Mouse (Mus musculus) neural tube, embryonic 11.5 days (tissue): ENCODE measurements around the gene Akap7. TPM values are rescaled to one million over a fixed set of nuclear protein-coding genes. Genes with fewer than 3 reads are reported as not detected.

Experiments
- ATAC-seq: fragments of 200-750 bp; cut with Nextera tagmentation; 2 replicates; pipeline ENCODE4 v1.8.0; 2017; ENCODE audit warnings: moderate number of reproducible peaks, mild to moderate bottlenecking, moderate TSS enrichment, moderate library complexity; ENCODE audit not compliant: insufficient read depth, low FRiP score, low TSS enrichment
- DNase-seq: peaks from one replicate; pipeline ENCODE4 v3.0.0-alpha.2; 2015; ENCODE audit warnings: low spot score
- H3K27ac ChIP-seq: fragments of 300-500 bp; sonication (generic); 2 replicates; pipeline ENCODE4 v1.5.1; 2014; ENCODE audit warnings: low read depth, mild to moderate bottlenecking, low read length
- H3K27me3 ChIP-seq: fragments of 300-500 bp; sonication (generic); 2 replicates; pipeline ENCODE4 v1.6.1; 2014; ENCODE audit warnings: mild to moderate bottlenecking, low read length, mixed read lengths; ENCODE audit not compliant: control insufficient read depth, insufficient read depth
- H3K36me3 ChIP-seq: fragments of 300-500 bp; sonication (generic); 2 replicates; pipeline ENCODE4 v1.6.1; 2014; ENCODE audit warnings: mild to moderate bottlenecking, low read length, moderate library complexity, mixed read lengths; ENCODE audit not compliant: control insufficient read depth, insufficient read depth
- H3K4me1 ChIP-seq: fragments of 300-500 bp; sonication (generic); 2 replicates; pipeline ENCODE4 v1.6.1; 2014; ENCODE audit warnings: low read length, mixed read lengths; ENCODE audit not compliant: control insufficient read depth, insufficient read depth
- H3K4me2 ChIP-seq: fragments of 300-500 bp; sonication (generic); 2 replicates; pipeline ENCODE4 v1.6.1; 2014; ENCODE audit warnings: low read depth, mild to moderate bottlenecking, moderate library complexity
- H3K4me3 ChIP-seq: fragments of 300-500 bp; sonication (generic); 2 replicates; pipeline ENCODE4 v1.5.1; 2014; ENCODE audit warnings: low read depth, low read length
- H3K9ac ChIP-seq: fragments of 300-500 bp; sonication (generic); 2 replicates; pipeline ENCODE4 v1.6.1; 2014; ENCODE audit warnings: mild to moderate bottlenecking, low read length
- H3K9me3 ChIP-seq: fragments of 300-500 bp; sonication (generic); 2 replicates; pipeline ENCODE4 v1.6.1; 2016; ENCODE audit warnings: low read length; ENCODE audit not compliant: control insufficient read depth
- WGBS: fragments of 180-500 bp; shearing (Covaris S2); extraction: QIAGEN DNeasy Blood & Tissue Kit; methylation state at CpG from one replicate; pipeline ENCODE4 v1.1.7; 2014; 5-methylcytosine and 5-hydroxymethylcytosine counted together
- polyA plus RNA-seq: library from polyadenylated mRNA; unstranded; fragments of >200 nt; fragmentation: Nextera tagmentation; extraction: Ambion mirVana; gene quantifications from 2 replicates; pipeline ENCODE4 v1.2.1, GENCODE M21; 2014

The Akap7 gene
- polyA plus RNA-seq, 1 experiment from 2014 or later = 24.0 TPM

DNA sequence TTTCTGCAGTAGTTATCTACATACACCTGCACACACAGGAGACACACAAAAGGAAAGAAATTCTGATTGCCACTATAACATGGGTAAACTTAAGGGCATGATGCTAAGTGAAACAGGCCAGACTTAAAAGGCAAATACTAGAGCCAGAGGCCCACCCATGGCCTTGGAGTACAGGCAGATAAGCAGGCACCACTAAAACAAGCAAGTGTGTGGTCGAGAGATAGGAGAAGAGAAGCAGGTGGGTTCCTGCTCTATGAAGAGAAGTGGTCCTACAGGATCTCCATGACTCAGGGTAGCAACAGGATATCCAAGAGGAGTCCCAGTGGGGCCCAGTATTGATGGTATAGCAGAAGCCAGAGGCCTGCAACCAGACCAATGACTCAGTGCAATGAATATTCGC is 54.2 kb downstream of the Akap7 start:
- Histone ChIP-seq H3K27me3 (no peaks in the 10 kb centered on the region), H3K27ac (no peak overlapping the region), H3K4me2 (no peak overlapping the region), H3K9ac (no peak overlapping the region), H3K4me1 (no peaks in the 10 kb centered on the region), H3K9me3 (no peaks in the 10 kb centered on the region), H3K4me3 (no peak overlapping the region), H3K36me3 (no peaks in the 10 kb centered on the region)
- WGBS = 86% methylated on average over 2 of the region's 2 CpGs
- DNase-seq (no peak), ATAC-seq (no peak)

DNA sequence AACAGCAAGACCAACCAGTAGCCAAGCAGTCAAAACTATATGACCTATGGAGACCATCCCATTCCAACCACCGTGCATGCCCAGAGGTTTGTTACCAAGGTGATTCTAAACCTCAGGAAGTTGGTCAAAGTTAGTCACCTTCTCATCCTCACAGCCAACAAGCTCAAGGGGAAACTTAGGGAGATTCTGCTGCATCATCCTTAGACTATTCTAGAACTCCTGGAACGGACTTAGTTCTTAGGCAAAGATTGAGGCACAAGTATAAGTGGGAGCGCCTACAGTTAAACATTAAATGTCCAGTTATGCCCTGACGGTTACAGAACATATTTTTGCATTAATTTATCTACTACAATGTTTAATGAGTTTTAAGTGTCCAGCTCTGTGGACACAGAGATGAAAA is 54.7 kb downstream of the Akap7 start:
- Histone ChIP-seq H3K4me1 (no peaks in the 10 kb centered on the region), H3K36me3 (no peaks in the 10 kb centered on the region), H3K9ac (no peak overlapping the region), H3K27me3 (no peaks in the 10 kb centered on the region), H3K4me2 (no peak overlapping the region), H3K4me3 (no peak overlapping the region), H3K9me3 (no peaks in the 10 kb centered on the region), H3K27ac (no peak overlapping the region)
- ATAC-seq (no peak), DNase-seq (no peak)
- 91% methylated on average over 4 of the region's 4 CpGs for WGBS

DNA sequence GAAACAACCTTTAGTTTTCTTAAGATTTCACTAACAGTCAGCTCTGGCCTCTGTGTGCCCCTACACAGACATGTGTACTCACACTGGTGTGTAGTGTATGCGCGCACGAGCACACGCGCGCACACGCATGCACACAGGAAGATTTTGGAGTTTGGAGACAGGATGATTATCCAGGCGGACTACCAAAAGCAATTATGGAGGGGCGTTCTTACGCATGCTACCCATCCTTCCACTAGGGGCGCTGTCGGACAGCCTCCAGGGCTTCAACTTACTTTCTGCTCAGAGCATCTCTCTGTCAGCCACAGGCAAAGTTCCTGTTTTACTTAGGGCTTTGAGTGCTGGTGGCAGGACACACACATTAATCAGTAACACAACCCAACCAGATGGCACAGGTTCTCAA is 57.6 kb downstream of the Akap7 start:
- Histone ChIP-seq H3K36me3 (no peaks in the 10 kb centered on the region), H3K9me3 (no peaks in the 10 kb centered on the region), H3K4me2 (no peak overlapping the region), H3K27me3 (no peaks in the 10 kb centered on the region), H3K9ac (no peak overlapping the region), H3K4me3 (no peak overlapping the region), H3K4me1 (no peaks in the 10 kb centered on the region), H3K27ac (no peak overlapping the region)
- WGBS = 42% methylated on average over 12 of the region's 12 CpGs
- no peak for ATAC-seq
- DNase-seq = peak; percentile 72

DNA sequence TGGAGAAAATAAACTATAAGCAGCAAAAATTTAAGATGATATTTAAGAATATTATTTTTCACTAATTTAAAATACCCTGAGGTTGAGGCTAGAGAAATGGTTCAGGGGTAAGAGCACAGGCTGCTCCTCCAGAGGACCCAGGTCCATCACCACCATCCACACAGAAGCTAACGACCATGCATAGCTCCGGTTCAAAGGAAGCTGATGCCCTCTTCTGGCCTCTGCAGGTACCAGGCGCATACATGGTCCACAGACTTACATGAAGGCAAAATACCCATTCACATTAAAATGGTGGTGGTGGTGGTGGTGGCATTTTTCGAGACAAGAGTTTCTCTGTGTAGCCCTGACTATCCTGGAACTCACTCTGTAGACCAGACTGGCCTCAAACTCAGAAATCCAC is 61.5 kb downstream of the Akap7 start:
- WGBS = 56% methylated on average over 4 of the region's 4 CpGs
- Histone ChIP-seq H3K27ac (no peak overlapping the region), H3K27me3 (no peaks in the 10 kb centered on the region), H3K4me1 (no peaks in the 10 kb centered on the region), H3K4me3 (no peak overlapping the region), H3K9me3 (no peaks in the 10 kb centered on the region), H3K4me2 (no peak overlapping the region), H3K9ac (no peak overlapping the region), H3K36me3 (no peaks in the 10 kb centered on the region)
- DNase-seq (no peak), ATAC-seq (peak; percentile 75; the same call in 1 of the 2 replicates)

DNA sequence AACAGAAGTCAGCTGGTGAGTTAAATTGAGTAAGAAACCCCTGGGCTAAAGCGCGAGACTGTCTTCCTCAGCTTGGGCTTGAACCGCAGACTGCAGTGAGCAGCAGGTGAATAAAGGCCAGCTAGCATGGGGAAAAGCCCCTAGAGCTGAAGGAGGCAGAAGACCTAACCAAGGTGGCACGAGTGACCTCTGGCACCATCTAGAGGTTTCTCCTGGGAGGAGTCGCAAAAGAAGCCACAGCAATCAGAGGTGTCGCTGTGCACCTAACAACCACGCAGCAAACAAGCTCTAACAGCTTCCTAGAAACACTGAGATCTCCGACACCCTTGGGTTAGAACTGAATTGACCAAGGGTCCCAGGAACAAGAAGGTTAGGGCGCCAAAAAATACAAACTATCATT is 68.5 kb downstream of the Akap7 start:
- Histone ChIP-seq H3K4me1 (no peaks in the 10 kb centered on the region), H3K9me3 (no peaks in the 10 kb centered on the region), H3K4me3 (no peak overlapping the region), H3K27me3 (no peaks in the 10 kb centered on the region), H3K9ac (no peak overlapping the region), H3K27ac (no peak overlapping the region), H3K4me2 (no peak overlapping the region), H3K36me3 (no peaks in the 10 kb centered on the region)
- ATAC-seq (peak; percentile 45; the same call in 1 of the 2 replicates), DNase-seq (peak; percentile 50)
- WGBS = 29% methylated on average over 9 of the region's 9 CpGs

DNA sequence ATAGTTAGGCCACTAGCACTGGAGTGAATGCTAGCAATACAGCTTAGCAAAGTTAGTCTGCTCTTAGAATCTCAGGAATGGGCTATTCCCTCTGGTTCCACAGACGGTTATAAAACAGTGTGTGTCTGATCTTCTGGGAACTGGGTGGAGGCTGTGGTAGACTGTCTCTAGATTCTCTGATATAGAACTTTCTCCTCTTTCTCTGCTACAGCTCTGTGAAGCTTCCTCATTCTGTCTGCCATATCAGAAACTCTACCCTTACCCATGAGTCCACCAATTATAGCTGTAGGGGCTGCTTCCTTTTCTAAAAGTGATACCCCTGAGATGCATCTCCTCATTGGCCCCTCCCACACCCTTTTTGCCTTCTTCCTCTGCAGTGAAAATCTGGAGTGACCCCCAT is 73.6 kb downstream of the Akap7 start:
- Histone ChIP-seq H3K9ac (no peak overlapping the region), H3K36me3 (no peaks in the 10 kb centered on the region)

DNA sequence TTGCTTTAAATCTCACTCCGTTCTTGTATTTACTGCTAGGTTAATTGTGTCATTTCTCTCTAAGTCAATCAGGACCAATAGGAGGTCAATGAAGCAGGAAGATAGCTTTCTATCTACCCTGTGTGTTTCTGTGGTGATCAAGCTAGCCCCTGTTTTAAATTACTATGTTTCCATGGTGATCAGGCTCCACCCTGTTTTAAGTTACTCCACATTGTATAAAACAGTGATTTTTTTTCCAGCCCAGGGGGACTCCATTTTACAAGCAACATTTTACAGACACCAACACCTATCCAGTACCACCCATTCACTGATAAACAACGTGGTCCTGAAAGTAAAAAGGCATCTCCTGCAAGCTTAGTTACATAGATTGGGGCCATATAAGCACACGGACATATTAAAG is 75.0 kb downstream of the Akap7 start:
- ATAC-seq (no peak), DNase-seq (no peak)
- Histone ChIP-seq H3K4me1 (no peaks in the 10 kb centered on the region), H3K27ac (no peak overlapping the region), H3K36me3 (no peaks in the 10 kb centered on the region), H3K4me3 (no peak overlapping the region), H3K4me2 (no peak overlapping the region), H3K9ac (no peak overlapping the region), H3K9me3 (no peaks in the 10 kb centered on the region), H3K27me3 (no peaks in the 10 kb centered on the region)
- 52% methylated on average over 3 of the region's 3 CpGs for WGBS

More for the DNA sequence above, 73.6 kb downstream of the Akap7 start:
- DNase-seq = no peak
- H3K27ac ChIP-seq = no peak overlapping the region
- H3K4me2 ChIP-seq = no peak overlapping the region
- 65% methylated on average over 1 of the region's 1 CpGs for WGBS
- H3K27me3 ChIP-seq = no peaks in the 10 kb centered on the region
- H3K4me3 ChIP-seq = no peak overlapping the region
- no peak for ATAC-seq
- no peaks in the 10 kb centered on the region for H3K9me3 ChIP-seq
- no peaks in the 10 kb centered on the region for H3K4me1 ChIP-seq

DNA sequence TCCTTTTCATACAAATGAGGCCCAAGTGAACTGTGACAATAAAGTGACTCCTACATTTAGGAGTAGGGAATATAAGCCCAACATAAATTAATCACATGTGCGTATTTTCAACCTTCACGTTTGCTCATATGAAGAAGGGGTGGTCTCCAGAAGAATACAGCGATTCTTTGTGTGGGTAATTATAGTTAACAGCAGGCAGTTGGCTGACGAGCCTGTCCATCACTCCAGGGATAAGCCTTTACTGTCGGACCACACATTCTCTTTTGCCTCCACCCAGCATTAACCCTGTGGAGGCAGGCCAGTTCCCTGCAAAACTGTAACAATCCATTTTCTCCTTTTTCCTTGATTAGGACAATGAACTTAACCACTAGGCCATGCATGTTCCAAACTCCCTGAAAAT is 76.3 kb downstream of the Akap7 start:
- Histone ChIP-seq H3K27me3 (no peaks in the 10 kb centered on the region), H3K4me3 (no peak overlapping the region), H3K4me2 (no peak overlapping the region), H3K27ac (no peak overlapping the region), H3K9me3 (no peaks in the 10 kb centered on the region), H3K9ac (no peak overlapping the region), H3K4me1 (no peaks in the 10 kb centered on the region), H3K36me3 (no peaks in the 10 kb centered on the region)
- WGBS = 42% methylated on average over 5 of the region's 5 CpGs
- no peak for DNase-seq
- ATAC-seq = no peak

DNA sequence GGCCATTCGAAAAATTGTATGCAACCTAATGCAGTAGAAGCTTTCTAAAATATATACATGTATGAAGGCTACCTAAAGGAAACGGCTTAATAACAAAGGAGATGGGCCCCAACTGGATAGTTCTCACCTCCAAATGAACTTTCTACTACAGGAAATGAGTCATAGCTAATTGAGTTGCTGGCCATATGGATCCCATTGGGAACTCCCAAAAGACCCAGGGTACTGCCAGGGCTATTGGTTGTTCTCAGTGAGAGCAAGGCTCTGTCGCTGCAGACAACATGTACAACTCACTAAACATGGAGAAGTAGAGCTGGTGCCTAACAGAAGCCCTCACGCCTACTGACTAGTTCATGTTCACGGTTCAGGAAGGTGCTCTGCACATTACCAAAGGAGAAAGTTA is 83.3 kb downstream of the Akap7 start:
- ATAC-seq = no peak
- no peak overlapping the region for H3K4me2 ChIP-seq
- H3K4me1 ChIP-seq = no peaks in the 10 kb centered on the region
- H3K27ac ChIP-seq = no peak overlapping the region
- no peaks in the 10 kb centered on the region for H3K36me3 ChIP-seq
- DNase-seq = no peak
- H3K27me3 ChIP-seq = no peaks in the 10 kb centered on the region
- H3K9me3 ChIP-seq = no peaks in the 10 kb centered on the region
- H3K4me3 ChIP-seq = no peak overlapping the region
- H3K9ac ChIP-seq = no peak overlapping the region
- 86% methylated on average over 5 of the region's 5 CpGs for WGBS
